1 mouse cellular context compared by ENCODE assay signal in the genomic region with DNA sequence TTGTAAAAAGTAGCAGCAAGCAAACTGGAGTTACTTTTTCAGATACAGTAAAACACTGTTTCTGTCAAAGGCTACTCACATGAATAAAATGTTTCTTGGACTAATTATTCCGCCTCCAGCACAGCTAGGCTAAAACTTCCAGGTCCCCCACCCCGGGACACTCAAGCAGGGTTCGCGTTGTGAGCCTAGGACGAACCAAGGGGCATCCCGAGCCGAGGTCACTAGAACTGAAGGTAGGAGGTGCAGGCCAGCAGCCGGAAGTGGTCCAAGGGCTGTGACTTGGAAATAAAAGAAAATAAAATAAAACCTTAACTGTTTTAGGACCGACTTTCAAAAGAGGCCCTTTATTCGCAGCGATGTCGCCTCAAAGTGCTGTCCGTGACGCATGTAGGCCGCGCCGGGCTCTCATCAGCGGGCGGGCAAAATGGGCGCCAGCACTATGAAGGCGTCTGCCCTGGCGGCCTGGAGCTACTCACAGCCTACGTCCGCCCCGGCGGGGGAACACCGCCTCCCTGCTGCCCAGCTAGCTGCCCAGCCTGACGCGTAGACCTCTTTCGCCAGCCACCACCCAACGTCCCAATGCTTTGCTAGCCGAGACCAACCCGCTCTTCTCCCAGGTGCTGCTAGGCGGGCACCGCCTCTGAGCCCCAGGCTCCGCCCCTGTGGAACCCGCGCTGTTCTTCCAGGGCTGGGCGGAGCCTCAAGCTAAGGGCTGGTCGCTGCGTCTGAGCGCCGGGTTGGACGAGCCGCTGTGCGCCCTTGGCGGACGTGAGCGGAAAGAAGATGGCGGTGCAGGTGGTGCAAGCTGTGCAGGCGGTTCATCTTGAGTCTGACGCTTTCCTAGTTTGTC.
TF ChIP-seq lines count a peak whose summit lies in the region.

Gene Cmc4 (minus strand): TSS at position 649 of the 850 bp plus-strand sequence.
Gene Mtcp1 (minus strand): TSS at position 653 of the 850 bp plus-strand sequence.
Gene Brcc3 (plus strand): TSS at position 693 of the 850 bp plus-strand sequence.

TF ChIP-seq in MEL, 35 proteins besides CTCF, POLR2A, EP300 and RAD21 (continued from another document):
- TF ChIP-seq USF2 (IDR thresholded peaks at IDR 0.05; ENCODE audit: borderline replicate concordance in 1 of 2, insufficient read depth in 1 of 2, low read depth in 1 of 2, low read length in 2 of 2), result no peak
- peak; percentile 53; the same call in 1 of the 2 replicates for TF ChIP-seq SIN3A (IDR thresholded peaks at IDR 0.05; ENCODE audit: low read length)
- no peak for TF ChIP-seq BHLHE40 (IDR thresholded peaks at IDR 0.05; ENCODE audit: borderline replicate concordance, low read depth, low read length)
- TF ChIP-seq GABPA (IDR thresholded peaks at IDR 0.05; ENCODE audit: low read depth, low read length), result no peak
- peak; percentile 46; the same call in 1 of the 2 replicates for TF ChIP-seq TBP (IDR thresholded peaks at IDR 0.05; ENCODE audit: low read depth, low read length)
- TF ChIP-seq POLR2AphosphoS2 (IDR thresholded peaks at IDR 0.05; ENCODE audit: low read length), result peak; percentile 86; the same call in 1 of the 2 replicates
- TF ChIP-seq E2F4 (IDR thresholded peaks at IDR 0.05; ENCODE audit: borderline replicate concordance, low read depth, low read length), result 0 out of 2 replicates have a peak, but pooled peaks have one; percentile 37
- TF ChIP-seq CHD1 (IDR thresholded peaks at IDR 0.05; ENCODE audit: low read depth, low read length), result no peak
- 0 out of 2 replicates have a peak, but pooled peaks have one; percentile 22 for TF ChIP-seq MAZ (IDR thresholded peaks at IDR 0.05; ENCODE audit: low read depth, low read length)
- no peak for TF ChIP-seq CHD2 (IDR thresholded peaks at IDR 0.05; ENCODE audit: low read length)
- 0 out of 2 replicates have a peak, but pooled peaks have one; percentile 15 for TF ChIP-seq ETS1 (IDR thresholded peaks at IDR 0.05; ENCODE audit: low read depth, low read length)
- TF ChIP-seq MXI1 (IDR thresholded peaks at IDR 0.05; ENCODE audit: low read depth, low read length), result peak; percentile 50
- TF ChIP-seq MAX (IDR thresholded peaks at IDR 0.05; ENCODE audit: low read length), result no peak
- peak; percentile 58; the same call in 1 of the 2 replicates for TF ChIP-seq ZMIZ1 (IDR thresholded peaks at IDR 0.05; ENCODE audit: low read depth, low read length)
- TF ChIP-seq ZC3H11A (IDR thresholded peaks at IDR 0.05; ENCODE audit: low read depth, low read length), result no peak
- no peak; the same call in 1 of the 2 replicates for TF ChIP-seq KAT2A (conservative IDR thresholded peaks at IDR 0.05; ENCODE audit: low read depth, low read length)
- TF ChIP-seq TAL1 (IDR thresholded peaks at IDR 0.05; ENCODE audit: low read length), result no peak
- TF ChIP-seq NRF1 (IDR thresholded peaks at IDR 0.05; ENCODE audit: insufficient read depth, low read depth, low read length, poor library complexity, severe bottlenecking), result 0 out of 2 replicates have a peak, but pooled peaks have one; percentile 10
- peak; percentile 75 for TF ChIP-seq HCFC1 (IDR thresholded peaks at IDR 0.05; ENCODE audit: low read depth, low read length)
- TF ChIP-seq SMC3 (IDR thresholded peaks at IDR 0.05; ENCODE audit: low read depth, low read length), result no peak
- peak; percentile 19; the same call in 1 of the 2 replicates for TF ChIP-seq TCF12 (IDR thresholded peaks at IDR 0.05; ENCODE audit: low read depth, low read length)
- no peak for TF ChIP-seq MYC (IDR thresholded peaks at IDR 0.05; ENCODE audit: low read depth, low read length)
- TF ChIP-seq POLR2AphosphoS5 (IDR thresholded peaks at IDR 0.05; ENCODE audit: borderline replicate concordance, low read depth, low read length), result no peak
TF ChIP-seq in MEL: peak in this region for 12.
